Mouse (Mus musculus): ENCODE results near the gene Slc4a2. TPM values are rescaled to one million over a fixed set of nuclear protein-coding genes. Genes with fewer than 3 reads are reported as not detected.
A peak's percentile ranks its signal among the peaks of the same experiment; 100 is the strongest.

Gene Slc4a2
- total and polyA plus RNA-seq, 3 experiments, result 58.4 to 74.0 (median 63.2) TPM

- no peak for DNase-seq
Measured at GRCm38 (mm10) chr5:24466762-24467161, 43.1 kb downstream of the Slc4a2 start.

GRCm38 (mm10) chr5:24470600-24470999 is 47.0 kb downstream of the Slc4a2 start:
- peak; percentile 69 for DNase-seq

- DNase-seq, result no peak
Measured at GRCm38 (mm10) chr5:24472884-24473619, 49.4 kb downstream of the Slc4a2 start.

- no peak for DNase-seq
Measured at GRCm38 (mm10) chr5:24474025-24474722, 50.5 kb downstream of the Slc4a2 start.

- DNase-seq, result peak; percentile 83
Measured at GRCm38 (mm10) chr5:24474723-24475261, 51.2 kb downstream of the Slc4a2 start.

- DNase-seq, result peak; percentile 90
Measured at GRCm38 (mm10) chr5:24475476-24476241, 52.0 kb downstream of the Slc4a2 start.

- no peak for DNase-seq
Measured at GRCm38 (mm10) chr5:24477909-24478308, 54.3 kb downstream of the Slc4a2 start.

- DNase-seq, result peak; percentile 72
Measured at GRCm38 (mm10) chr5:24481647-24482046, 58.0 kb downstream of the Slc4a2 start.

GRCm38 (mm10) chr5:24482247-24483079 is 58.8 kb downstream of the Slc4a2 start:
- DNase-seq, result no peak

- peak; percentile 60 for DNase-seq
Measured at GRCm38 (mm10) chr5:24483326-24483725, 59.7 kb downstream of the Slc4a2 start.

- DNase-seq, result no peak
Measured at GRCm38 (mm10) chr5:24484963-24485362, 61.3 kb downstream of the Slc4a2 start.

- DNase-seq, result peak; percentile 84
Measured at GRCm38 (mm10) chr5:24486097-24486496, 62.5 kb downstream of the Slc4a2 start.

GRCm38 (mm10) chr5:24486738-24487137 is 63.1 kb downstream of the Slc4a2 start:
- DNase-seq, result no peak

GRCm38 (mm10) chr5:24490413-24490920 is 66.8 kb downstream of the Slc4a2 start:
- no peak for DNase-seq

Other genes with a start within 250 kb of the Slc4a2 start
- 10 to 100 TPM; 12.3 to 26.4 TPM for gene Kcnh2, start 72.2 kb upstream of the Slc4a2 start, total RNA-seq (2021)
- gene Kcnh2, start 72.2 kb upstream of the Slc4a2 start, polyA plus RNA-seq (2012; rRNA removed), result 75.2 and 99.5 TPM in 2 replicates
- gene Nos3, start 59.0 kb upstream of the Slc4a2 start, total RNA-seq (2021), result 10 to 100 TPM in 1 of 2 experiments, 1 to 10 TPM in 1; 8.5 to 13.6 TPM
- gene Nos3, start 59.0 kb upstream of the Slc4a2 start, polyA plus RNA-seq (2012; rRNA removed), result 22.1 and 33.1 TPM in 2 replicates
- 1 to 10 TPM; 1.5 to 1.7 TPM for gene Atg9b, start 31.7 kb upstream of the Slc4a2 start, total RNA-seq (2021)
- 7.5 and 11.6 TPM in 2 replicates for gene Atg9b, start 31.7 kb upstream of the Slc4a2 start, polyA plus RNA-seq (2012; rRNA removed)
- gene Abcb8, start 30.2 kb upstream of the Slc4a2 start, total RNA-seq (2021), result 10 to 100 TPM; 63.6 to 69.8 TPM
- gene Abcb8, start 30.2 kb upstream of the Slc4a2 start, polyA plus RNA-seq (2012; rRNA removed), result 165 and 174 TPM in 2 replicates
- gene Asic3, start 10.4 kb upstream of the Slc4a2 start, total RNA-seq (2021), result under 1 TPM in 1 of 2 experiments, not detected in 1; 0.48 TPM
- 0.74 and 1.2 TPM in 2 replicates for gene Asic3, start 10.4 kb upstream of the Slc4a2 start, polyA plus RNA-seq (2012; rRNA removed)
- 10 to 100 TPM; 40.7 to 47.9 TPM for gene Cdk5, start 307 bp upstream of the Slc4a2 start, total RNA-seq (2021)
- 60.2 and 63.3 TPM in 2 replicates for gene Cdk5, start 307 bp upstream of the Slc4a2 start, polyA plus RNA-seq (2012; rRNA removed)
- gene Fastk, start 21.4 kb downstream of the Slc4a2 start, total RNA-seq (2021), result 100 to 1,000 TPM in 1 of 2 experiments, 10 to 100 TPM in 1; 93.4 to 108 TPM
- 335 and 350 TPM in 2 replicates for gene Fastk, start 21.4 kb downstream of the Slc4a2 start, polyA plus RNA-seq (2012; rRNA removed)
- gene Tmub1, start 24.0 kb downstream of the Slc4a2 start, total RNA-seq (2021), result 10 to 100 TPM; 16.7 to 20.5 TPM
- gene Tmub1, start 24.0 kb downstream of the Slc4a2 start, polyA plus RNA-seq (2012; rRNA removed), result 86.7 and 94.5 TPM in 2 replicates
- gene Agap3, start 28.3 kb downstream of the Slc4a2 start, total RNA-seq (2021), result 10 to 100 TPM; 78.8 to 89.8 TPM
- gene Agap3, start 28.3 kb downstream of the Slc4a2 start, polyA plus RNA-seq (2012; rRNA removed), result 96.5 and 106 TPM in 2 replicates
- gene Gbx1, start 103.4 kb downstream of the Slc4a2 start, total RNA-seq (2021), result not detected
- gene Gbx1, start 103.4 kb downstream of the Slc4a2 start, polyA plus RNA-seq (2012; rRNA removed), result not detected in 2 replicates
- not detected for gene Asb10, start 117.1 kb downstream of the Slc4a2 start, total RNA-seq (2021)
- gene Asb10, start 117.1 kb downstream of the Slc4a2 start, polyA plus RNA-seq (2012; rRNA removed), result 0.30 and 0.76 TPM in 2 replicates
- gene 4931409K22Rik, start 133.0 kb downstream of the Slc4a2 start, total RNA-seq (2021), result not detected
- not detected in 2 replicates for gene 4931409K22Rik, start 133.0 kb downstream of the Slc4a2 start, polyA plus RNA-seq (2012; rRNA removed)
- gene Abcf2, start 153.6 kb downstream of the Slc4a2 start, total RNA-seq (2021), result 10 to 100 TPM; 72.0 TPM
- gene Abcf2, start 153.6 kb downstream of the Slc4a2 start, polyA plus RNA-seq (2012; rRNA removed), result 66.9 and 82.4 TPM in 2 replicates
- 10 to 100 TPM; 37.9 to 49.7 TPM for gene Chpf2, start 162.9 kb downstream of the Slc4a2 start, total RNA-seq (2021)
- gene Chpf2, start 162.9 kb downstream of the Slc4a2 start, polyA plus RNA-seq (2012; rRNA removed), result 60.0 and 76.6 TPM in 2 replicates
- gene Smarcd3, start 200.6 kb downstream of the Slc4a2 start, total RNA-seq (2021), result 10 to 100 TPM; 14.2 to 25.0 TPM
- gene Smarcd3, start 200.6 kb downstream of the Slc4a2 start, polyA plus RNA-seq (2012; rRNA removed), result 53.1 and 71.3 TPM in 2 replicates